Mouse (Mus musculus) heart, adult 2 months (tissue): ENCODE data around the gene Galnt13.

ENCODE experiments used
- CTCF ChIP-seq: fragments of 200-600 bp; IDR thresholded peaks from 2 replicates; pipeline ENCODE4 v1.8.1; 2022; ENCODE audit warnings: antibody characterized with exemption, mild to moderate bottlenecking, moderate library complexity
- EP300 ChIP-seq: fragments of 200-500 bp; IDR thresholded peaks from 2 replicates; pipeline ENCODE4 v1.6.1; 2011; ENCODE audit warnings: low read depth, low read length, control low read depth; ENCODE audit not compliant: insufficient read depth
- POLR2A ChIP-seq: fragments of 200-500 bp; IDR thresholded peaks from 2 replicates; pipeline ENCODE4 v1.6.1; 2011; ENCODE audit warnings: mild to moderate bottlenecking, low read depth, low read length, control low read depth; ENCODE audit not compliant: insufficient read depth

GRCm38 (mm10) chr2:54567186-54567585, 131.1 kb downstream of the Galnt13 start:
- TF ChIP-seq POLR2A: no peak
- TF ChIP-seq CTCF: no peak
- no peak for TF ChIP-seq EP300
